Mouse (Mus musculus) C2C12 (cell line): ENCODE data around the gene Ccdc34. TPM values are rescaled to one million over a fixed set of nuclear protein-coding genes. Genes with fewer than 3 reads are reported as not detected.

Source experiments
- H3K27me3 ChIP-seq: one replicate; pipeline ENCODE4 v1.6.1; 2011; ENCODE audit not compliant: control insufficient read depth, insufficient read depth, insufficient read length
- H3K36me3 ChIP-seq: one replicate; pipeline ENCODE4 v1.6.1; 2011; ENCODE audit not compliant: control insufficient read depth, insufficient read depth
- H3K4me3 ChIP-seq: one replicate; pipeline ENCODE4 v1.5.1; 2011; ENCODE audit warnings: mild to moderate bottlenecking, control low read depth; ENCODE audit not compliant: poor library complexity, insufficient read depth, severe bottlenecking
- H3K79me2 ChIP-seq: one replicate; pipeline ENCODE4 v1.6.1; 2011; ENCODE audit not compliant: control insufficient read depth, insufficient read depth
- H3K79me3 ChIP-seq: one replicate; pipeline ENCODE4 v1.6.1; 2011; ENCODE audit warnings: low read depth, control low read depth
- H3ac ChIP-seq: one replicate; pipeline ENCODE3; 2011; ENCODE audit warnings: low read depth; ENCODE audit not compliant: control insufficient read depth, insufficient read length
- CEBPB ChIP-seq: IDR thresholded peaks from one replicate; pipeline ENCODE4 v1.6.1; 2011; ENCODE audit warnings: low read depth, mild to moderate bottlenecking, control low read depth, moderate library complexity
- CTCF ChIP-seq: IDR thresholded peaks from one replicate; pipeline ENCODE4 v1.5.1; 2011; ENCODE audit not compliant: control insufficient read depth, insufficient read depth, insufficient read length
- FOSL1 ChIP-seq: IDR thresholded peaks from one replicate; pipeline ENCODE4 v1.8.0; 2011; ENCODE audit warnings: mild to moderate bottlenecking, low read length; ENCODE audit not compliant: poor library complexity, insufficient read depth, severe bottlenecking
- MAX ChIP-seq: IDR thresholded peaks from one replicate; pipeline ENCODE4 v1.6.1; 2011; ENCODE audit warnings: mild to moderate bottlenecking, control low read depth
- MYOD1 ChIP-seq: IDR thresholded peaks from one replicate; pipeline ENCODE4 v1.6.1; 2011; ENCODE audit warnings: low read depth; ENCODE audit not compliant: control insufficient read depth, insufficient read length
- MYOG ChIP-seq: IDR thresholded peaks from one replicate; pipeline ENCODE4 v1.6.1; 2011; ENCODE audit not compliant: control insufficient read depth, insufficient read length; ENCODE audit errors: extremely low read depth
- USF1 ChIP-seq: IDR thresholded peaks from one replicate; pipeline ENCODE4 v1.6.1; 2011; ENCODE audit warnings: low read depth, mild to moderate bottlenecking, control low read depth, moderate library complexity
- polyA plus RNA-seq: library from polyadenylated mRNA; unstranded; fragments of >200 nt; fragmentation: generic; extraction: Trizol; gene quantifications from one replicate; pipeline ENCODE4 v1.2.1, GENCODE M21; 2012; ENCODE audit warnings: missing spikeins

Gene Ccdc34
- polyA plus RNA-seq, 1 experiment = 18.5 TPM

DNA sequence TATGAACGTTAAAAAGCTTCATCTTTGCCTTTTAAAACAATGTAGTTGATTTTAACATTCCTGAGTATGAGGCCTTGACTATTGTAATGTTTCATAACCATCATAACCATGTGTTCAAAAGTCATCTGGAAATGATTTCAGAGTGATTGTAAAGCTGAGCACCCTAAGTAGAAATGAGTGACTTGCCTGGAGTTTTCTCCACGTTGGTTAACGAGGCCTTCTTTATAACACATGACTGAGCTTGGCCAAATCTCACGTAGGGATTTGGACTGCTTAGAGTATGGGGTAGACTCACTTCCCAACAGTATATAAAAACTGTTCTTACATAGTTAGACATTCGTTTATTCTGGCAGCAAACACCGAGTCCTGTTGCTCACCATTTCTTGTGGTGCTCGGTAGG, 44.7 kb upstream of the Ccdc34 start:
- Histone ChIP-seq H3K79me2 (no peaks in the 10 kb centered on the region), H3K36me3 (no peaks in the 10 kb centered on the region), H3K4me3 (no peak overlapping the region), H3K79me3 (peaks cover 3% of the 10 kb centered on the region), H3K27me3 (no peaks in the 10 kb centered on the region), H3ac (no peak overlapping the region)
- TF ChIP-seq MYOG (no peak), USF1 (no peak), CEBPB (no peak), CTCF (no peak), MAX (no peak), MYOD1 (no peak), FOSL1 (no peak)

GRCm38 (mm10) chr2:109974807-109975206, 42.8 kb upstream of the Ccdc34 start:
- H3K27me3 ChIP-seq = no peaks in the 10 kb centered on the region
- no peaks in the 10 kb centered on the region for H3K36me3 ChIP-seq
- H3ac ChIP-seq = no peak overlapping the region
- peaks cover 2% of the 10 kb centered on the region for H3K79me3 ChIP-seq
- no peak overlapping the region for H3K4me3 ChIP-seq
- TF ChIP-seq CTCF (no peak), MAX (no peak), MYOD1 (no peak), FOSL1 (no peak), CEBPB (no peak), USF1 (no peak), MYOG (no peak)
- no peaks in the 10 kb centered on the region for H3K79me2 ChIP-seq

- no peak for TF ChIP-seq MYOD1
- TF ChIP-seq FOSL1 = no peak
- no peak for TF ChIP-seq USF1
- no peak for TF ChIP-seq MYOG
- no peak for TF ChIP-seq MAX
- no peak for TF ChIP-seq CEBPB
- Histone ChIP-seq H3ac (no peak overlapping the region), H3K36me3 (no peaks in the 10 kb centered on the region), H3K79me3 (peaks cover 1% of the 10 kb centered on the region), H3K27me3 (no peaks in the 10 kb centered on the region), H3K79me2 (peaks cover 6% of the 10 kb centered on the region), H3K4me3 (no peak overlapping the region)
These were observed 41.4 kb upstream of the Ccdc34 start for GRCm38 (mm10) chr2:109976181-109976580.

DNA sequence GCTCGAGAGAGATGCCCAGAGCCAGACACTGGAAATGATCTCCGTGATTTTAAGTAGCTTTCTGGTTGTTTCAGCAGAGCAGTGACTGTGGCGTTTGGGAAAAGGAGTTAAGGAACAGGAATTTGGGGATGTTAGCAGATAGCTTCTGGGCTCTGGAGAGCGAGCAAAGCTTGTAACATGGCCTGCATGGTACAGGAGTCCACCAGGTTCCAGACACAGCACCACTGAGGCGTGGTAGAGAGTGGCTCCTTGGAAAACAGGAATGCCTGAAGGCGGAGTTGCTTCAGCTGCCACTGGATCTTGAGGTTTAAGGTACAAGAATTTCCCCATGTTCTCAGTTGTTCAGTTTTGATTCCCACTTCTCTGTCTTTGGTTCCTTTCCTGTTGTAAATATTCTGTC, 40.3 kb upstream of the Ccdc34 start:
- H3K79me3 ChIP-seq = peaks cover 1% of the 10 kb centered on the region
- no peaks in the 10 kb centered on the region for H3K27me3 ChIP-seq
- no peaks in the 10 kb centered on the region for H3K36me3 ChIP-seq
- TF ChIP-seq MAX (no peak), MYOD1 (no peak), USF1 (no peak), FOSL1 (no peak), MYOG (no peak), CTCF (no peak), CEBPB (no peak)
- H3K79me2 ChIP-seq = peaks cover 6% of the 10 kb centered on the region
- no peak overlapping the region for H3ac ChIP-seq
- H3K4me3 ChIP-seq = no peak overlapping the region

DNA sequence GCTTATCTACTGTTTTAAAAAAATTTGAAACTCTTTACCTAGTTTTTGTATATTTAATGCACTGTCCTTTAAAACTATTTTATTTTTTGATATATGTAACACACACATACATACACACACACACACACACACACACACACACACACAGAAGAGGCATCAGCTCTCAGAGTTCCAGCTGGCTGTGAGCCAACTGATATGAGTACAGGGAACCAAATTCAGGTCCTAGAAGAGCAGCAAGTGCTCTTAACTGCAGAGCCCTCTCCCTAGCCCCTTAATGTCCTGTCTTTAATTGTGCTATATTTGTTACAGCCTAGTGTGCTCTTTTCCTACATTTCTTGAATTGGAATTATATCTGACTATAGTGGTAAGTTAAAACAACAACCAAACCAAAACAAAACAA, 38.4 kb upstream of the Ccdc34 start:
- TF ChIP-seq CTCF (no peak), MAX (no peak), USF1 (no peak), CEBPB (no peak), FOSL1 (no peak), MYOG (no peak), MYOD1 (no peak)

DNA sequence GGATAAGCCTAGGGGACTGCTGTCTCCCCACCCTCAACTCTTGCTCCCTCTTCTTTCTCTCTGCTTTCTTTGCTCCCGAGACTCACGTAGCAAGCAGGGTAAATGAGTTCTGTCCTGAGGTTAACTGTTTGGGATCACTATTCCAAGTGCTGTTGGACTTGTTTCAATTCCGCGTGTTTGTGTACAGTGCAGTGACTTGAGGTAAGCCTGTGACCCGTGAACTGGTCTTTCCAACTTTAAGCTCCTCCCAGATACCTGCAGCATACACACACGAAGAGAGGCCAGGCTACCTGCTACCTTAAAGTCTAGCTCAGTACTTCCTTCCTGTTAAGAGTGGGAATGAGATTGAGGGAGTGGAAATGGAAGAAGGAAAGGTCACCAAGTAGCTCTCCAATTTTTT, 34.2 kb upstream of the Ccdc34 start:
- Histone ChIP-seq H3K36me3 (no peaks in the 10 kb centered on the region), H3ac (no peak overlapping the region), H3K4me3 (no peak overlapping the region), H3K79me2 (peaks cover 6% of the 10 kb centered on the region), H3K27me3 (no peaks in the 10 kb centered on the region), H3K79me3 (peaks cover 1% of the 10 kb centered on the region)
- TF ChIP-seq MAX (no peak), FOSL1 (no peak), USF1 (no peak), MYOG (no peak), MYOD1 (no peak), CEBPB (no peak), CTCF (no peak)

More for the DNA sequence above, 38.4 kb upstream of the Ccdc34 start:
- H3K79me2 ChIP-seq = peaks cover 6% of the 10 kb centered on the region
- H3K4me3 ChIP-seq = no peak overlapping the region
- H3K27me3 ChIP-seq = no peaks in the 10 kb centered on the region
- peaks cover 1% of the 10 kb centered on the region for H3K79me3 ChIP-seq
- H3ac ChIP-seq = no peak overlapping the region
- no peaks in the 10 kb centered on the region for H3K36me3 ChIP-seq
